Mouse (Mus musculus) B cell, adult 62 days (primary cell): Measurements from ENCODE around the gene Noc4l. TPM values are rescaled to one million over a fixed set of nuclear protein-coding genes. Genes with fewer than 3 reads are reported as not detected.

Source experiments
- total RNA-seq: library from RNA; stranded (reverse); gene quantifications from 4 replicates; pipeline ENCODE4 v1.2.4, GENCODE M21; 2023

Noc4l gene
- total RNA-seq, result 70.4 to 80.6 TPM (median 71.1 TPM) in 4 replicates

GRCm38 (mm10) chr5:110652719-110653648, at the start of gene Noc4l, which contains the start of gene Ddx51:
Noc4l (minus strand) TSS chr5:110653417.
Ddx51 (plus strand) TSS chr5:110653451.

Other genes starting within 250 kb of the Noc4l start
- 127 to 155 TPM (median 135 TPM) in 4 replicates for gene Fbrsl1, start 204.9 kb downstream of the Noc4l start, total RNA-seq
- gene Galnt9, start 109.1 kb downstream of the Noc4l start, total RNA-seq, result not detected in 4 replicates
- 66.4 to 92.0 TPM (median 66.8 TPM) in 4 replicates for gene Ddx51, start within 50 bp of the Noc4l start, total RNA-seq
- 237 to 246 TPM (median 244 TPM) in 4 replicates for gene Ep400, start 117.3 kb upstream of the Noc4l start, total RNA-seq
- 31.4 to 39.7 TPM (median 37.3 TPM) in 4 replicates for gene Pus1, start 127.2 kb upstream of the Noc4l start, total RNA-seq
- gene Ulk1, start 156.7 kb upstream of the Noc4l start, total RNA-seq, result 55.1 to 71.8 TPM (median 61.7 TPM) in 4 replicates
- gene Hscb, start 186.4 kb upstream of the Noc4l start, total RNA-seq, result 18.4 to 27.8 TPM (median 22.8 TPM) in 4 replicates
- gene Chek2, start 186.6 kb upstream of the Noc4l start, total RNA-seq, result 8.6 to 12.3 TPM (median 9.0 TPM) in 4 replicates
- 29.4 to 35.3 TPM (median 33.1 TPM) in 4 replicates for gene Ttc28, start 226.4 kb upstream of the Noc4l start, total RNA-seq